Mouse (Mus musculus): ENCODE data around the gene Zfp14. TPM values are rescaled to one million over a fixed set of nuclear protein-coding genes. Genes with fewer than 3 reads are reported as not detected.
A peak's percentile ranks its signal among the peaks of the same experiment; 100 is the strongest.

The Zfp14 gene
- total and polyA plus RNA-seq, 3 experiments = 0.25 to 0.39 TPM; not detected in 1

DNA sequence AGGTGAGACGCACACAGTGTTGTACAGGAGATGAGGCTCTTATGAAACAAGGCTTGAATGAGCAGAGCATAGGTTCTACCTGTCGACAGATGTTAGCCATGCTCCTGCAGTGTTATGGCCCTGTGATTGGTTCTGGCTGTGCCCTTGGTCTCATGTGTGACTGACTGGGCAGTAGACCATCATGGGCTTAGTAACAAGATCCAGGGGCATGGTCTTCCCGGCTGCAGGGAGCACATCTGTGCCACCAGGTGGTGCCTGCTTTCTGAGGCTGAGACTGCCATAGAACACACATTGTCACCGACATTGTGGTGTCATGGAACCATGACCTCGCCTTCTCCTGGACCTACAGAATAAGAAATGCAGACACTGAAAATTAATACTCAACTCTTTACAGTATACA, 25.8 kb downstream of the Zfp14 start:
- TF ChIP-seq SMC3 (IDR thresholded peaks at IDR 0.05; ENCODE audit: low read depth, low read length) = peak; percentile 30; the same call in 1 of the 2 replicates
- no peak for TF ChIP-seq NRF1 (IDR thresholded peaks at IDR 0.05; ENCODE audit: insufficient read depth, low read depth, low read length, poor library complexity, severe bottlenecking)
- TF ChIP-seq CHD2 (IDR thresholded peaks at IDR 0.05; ENCODE audit: low read length) = no peak
- TF ChIP-seq CTCF (IDR thresholded peaks at IDR 0.05 in 2 of 3, conservative IDR thresholded peaks at IDR 0.05 in 1 of 3; ENCODE audit: control insufficient read depth in 1 of 3, insufficient read depth in 1 of 3, low read depth in 2 of 3, low read length in 3 of 3, poor library complexity in 1 of 3, severe bottlenecking in 1 of 3) = peak in 2 of 3 experiments; percentile 8 to 13; a peak in 1 of 6 replicates
- H3K9ac ChIP-seq (ENCODE audit: control insufficient read depth, low read depth, low read length, poor library complexity, severe bottlenecking) = no peak overlapping the region
- peaks cover 7 to 26% of the 10 kb centered on the region in 2 experiments for H3K4me1 ChIP-seq (ENCODE audit: control insufficient read depth in 1 of 2, insufficient read depth in 2 of 2, low read length in 2 of 2)
- H3K9me3 ChIP-seq (replicated peaks; ENCODE audit: insufficient read depth, low read length) = no peaks in the 10 kb centered on the region
- H3K27ac ChIP-seq (ENCODE audit: control insufficient read depth, low read depth, low read length) = no peak overlapping the region
- H3K27me3 ChIP-seq (ENCODE audit: control insufficient read depth in 1 of 2, insufficient read depth in 2 of 2, low read length in 2 of 2) = no peaks in the 10 kb centered on the region
- H3K36me3 ChIP-seq (ENCODE audit: control insufficient read depth in 1 of 2, insufficient read depth in 2 of 2, low read length in 2 of 2) = peaks cover 1 to 14% of the 10 kb centered on the region in 2 experiments; a peak in 3 of 4 replicates
- DNase-seq (ENCODE audit: low read depth, low spot score) = no peak
- H3K4me3 ChIP-seq (ENCODE audit: control insufficient read depth in 1 of 2, insufficient read depth in 1 of 2, low read depth in 2 of 2, low read length in 2 of 2) = no peak overlapping the region
- H3K79me2 ChIP-seq (ENCODE audit: control insufficient read depth, insufficient read depth, low read length, poor library complexity) = no peaks in the 10 kb centered on the region

DNA sequence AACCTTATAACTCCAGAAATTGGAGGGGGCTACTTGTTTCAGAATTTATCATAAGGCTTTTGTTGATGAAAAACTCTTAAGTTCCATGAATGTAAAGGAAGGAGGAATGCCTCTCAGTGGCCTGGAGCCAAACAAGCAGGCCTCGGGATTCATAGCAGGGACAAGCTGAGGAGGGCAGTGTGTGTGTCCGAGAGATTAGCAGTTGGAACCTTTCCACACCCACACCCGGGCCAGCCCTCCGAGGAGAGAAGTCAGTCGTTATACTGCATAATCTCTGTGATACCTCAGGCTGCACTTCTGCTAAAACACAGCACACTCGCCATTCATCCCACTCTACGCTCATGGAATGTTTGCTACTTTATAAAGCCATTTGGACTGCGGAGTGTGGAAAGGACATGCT, 27.4 kb downstream of the Zfp14 start:
- Histone ChIP-seq H3K9ac (ENCODE audit: control insufficient read depth, low read depth, low read length, poor library complexity, severe bottlenecking) (no peak overlapping the region), H3K27ac (ENCODE audit: control insufficient read depth, low read depth, low read length) (peak overlapping the region; percentile 83), H3K9me3 (replicated peaks; ENCODE audit: insufficient read depth, low read length) (no peaks in the 10 kb centered on the region), H3K36me3 (ENCODE audit: control insufficient read depth in 1 of 2, insufficient read depth in 2 of 2, low read length in 2 of 2) (peaks cover 1 to 14% of the 10 kb centered on the region in 2 experiments; a peak in 3 of 4 replicates), H3K27me3 (ENCODE audit: control insufficient read depth in 1 of 2, insufficient read depth in 2 of 2, low read length in 2 of 2) (no peaks in the 10 kb centered on the region), H3K4me1 (ENCODE audit: control insufficient read depth in 1 of 2, insufficient read depth in 2 of 2, low read length in 2 of 2) (peaks cover 7 to 26% of the 10 kb centered on the region in 2 experiments), H3K79me2 (ENCODE audit: control insufficient read depth, insufficient read depth, low read length, poor library complexity) (no peaks in the 10 kb centered on the region), H3K4me3 (ENCODE audit: control insufficient read depth in 1 of 2, insufficient read depth in 1 of 2, low read depth in 2 of 2, low read length in 2 of 2) (no peak overlapping the region)
- peak; percentile 92 for DNase-seq (ENCODE audit: low read depth, low spot score)
- TF ChIP-seq TBP (IDR thresholded peaks at IDR 0.05; ENCODE audit: low read depth, low read length) (no peak), EP300 (IDR thresholded peaks at IDR 0.05; ENCODE audit: low read depth in 1 of 2, low read length in 2 of 2) (peak; percentile 66 to 74), UBTF (IDR thresholded peaks at IDR 0.05; ENCODE audit: borderline replicate concordance, insufficient read depth, low read depth, low read length) (no peak), NELFE (IDR thresholded peaks at IDR 0.05; ENCODE audit: low read depth, low read length) (no peak), MEF2A (IDR thresholded peaks at IDR 0.05; ENCODE audit: extremely low read depth, insufficient replicate concordance, low read depth, low read length, poor library complexity, severe bottlenecking) (no peak), RCOR1 (IDR thresholded peaks at IDR 0.05; ENCODE audit: low read depth, low read length) (no peak), POLR2AphosphoS5 (IDR thresholded peaks at IDR 0.05; ENCODE audit: borderline replicate concordance, low read depth, low read length) (no peak), ZNF384 (IDR thresholded peaks at IDR 0.05; ENCODE audit: low read depth, low read length) (no peak), CHD1 (IDR thresholded peaks at IDR 0.05; ENCODE audit: low read depth, low read length) (no peak), USF2 (IDR thresholded peaks at IDR 0.05; ENCODE audit: borderline replicate concordance in 1 of 2, insufficient read depth in 1 of 2, low read depth in 1 of 2, low read length in 2 of 2) (no peak), NRF1 (IDR thresholded peaks at IDR 0.05; ENCODE audit: insufficient read depth, low read depth, low read length, poor library complexity, severe bottlenecking) (no peak), TAL1 (IDR thresholded peaks at IDR 0.05; ENCODE audit: low read length) (peak; percentile 79), MXI1 (IDR thresholded peaks at IDR 0.05; ENCODE audit: low read depth, low read length) (peak; percentile 47; the same call in 1 of the 2 replicates), RAD21 (IDR thresholded peaks at IDR 0.05; ENCODE audit: low read depth, low read length) (no peak), MAX (IDR thresholded peaks at IDR 0.05; ENCODE audit: low read length) (0 out of 2 replicates have a peak, but pooled peaks have one; percentile 41), SMC3 (IDR thresholded peaks at IDR 0.05; ENCODE audit: low read depth, low read length) (no peak), MAFK (IDR thresholded peaks at IDR 0.05; ENCODE audit: borderline replicate concordance, low read depth, low read length) (no peak), CHD2 (IDR thresholded peaks at IDR 0.05; ENCODE audit: low read length) (no peak), SIN3A (IDR thresholded peaks at IDR 0.05; ENCODE audit: low read length) (peak; percentile 43), JUND (IDR thresholded peaks at IDR 0.05; ENCODE audit: low read depth, low read length) (no peak), ETS1 (IDR thresholded peaks at IDR 0.05; ENCODE audit: low read depth, low read length) (peak; percentile 30; the same call in 1 of the 2 replicates), TCF12 (IDR thresholded peaks at IDR 0.05; ENCODE audit: low read depth, low read length) (peak; percentile 79; the same call in 1 of the 2 replicates), ZMIZ1 (IDR thresholded peaks at IDR 0.05; ENCODE audit: low read depth, low read length) (no peak), ELF1 (IDR thresholded peaks at IDR 0.05; ENCODE audit: low read depth, low read length) (no peak), MYC (IDR thresholded peaks at IDR 0.05; ENCODE audit: low read depth, low read length) (peak; percentile 55; the same call in 1 of the 2 replicates), ZKSCAN1 (IDR thresholded peaks at IDR 0.05; ENCODE audit: low read depth, low read length) (no peak), GATA1 (IDR thresholded peaks at IDR 0.05; ENCODE audit: low read depth, low read length) (peak; percentile 71), KAT2A (conservative IDR thresholded peaks at IDR 0.05; ENCODE audit: low read depth, low read length) (no peak), USF1 (IDR thresholded peaks at IDR 0.05; ENCODE audit: low read depth, low read length) (no peak)

All from MEL (cell line).